Mouse (Mus musculus): Measurements from ENCODE around the gene Homer2.

Homer2 gene

DNA sequence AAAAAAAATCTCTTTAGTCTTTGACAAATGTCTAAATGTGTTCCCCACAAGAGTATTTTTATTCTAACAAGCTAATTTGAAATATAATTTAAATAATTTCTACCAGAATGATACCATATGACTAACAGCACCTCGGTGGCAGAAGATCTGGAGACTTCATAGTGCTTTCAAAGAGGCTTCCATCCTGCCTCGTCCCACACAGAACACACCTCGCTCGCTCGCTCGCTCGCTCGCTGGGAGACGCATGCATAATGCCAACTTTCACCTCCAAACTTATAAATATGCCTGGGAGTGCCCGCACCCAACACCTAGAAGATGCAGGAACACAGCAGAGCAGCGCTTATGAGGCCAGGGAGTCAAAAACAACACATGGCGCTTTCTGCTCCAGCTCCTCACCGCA lies 9.0 kb downstream of the Homer2 start:
- DNase-seq (ENCODE audit: low spot score): no peak

DNA sequence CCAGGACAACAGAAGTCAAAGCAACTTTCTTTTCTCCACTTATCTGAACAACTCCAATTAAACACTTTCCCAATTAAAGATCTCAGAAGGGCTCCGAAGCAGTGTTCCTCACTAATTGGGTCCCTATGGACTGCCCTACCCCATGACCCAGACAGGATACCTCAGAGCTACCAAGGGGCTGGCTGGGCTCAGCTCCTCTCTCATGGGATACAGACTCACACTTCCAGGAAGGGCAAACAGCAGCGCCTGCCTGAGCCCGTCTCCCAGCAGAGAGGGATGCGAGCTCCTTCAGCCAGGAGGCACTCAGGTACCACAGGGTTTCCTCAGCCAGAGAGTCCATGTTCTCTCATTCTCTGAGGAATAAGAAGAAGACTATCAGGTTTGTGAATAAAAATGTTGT lies 9.4 kb downstream of the Homer2 start:
- DNase-seq (ENCODE audit: low spot score): no peak

DNA sequence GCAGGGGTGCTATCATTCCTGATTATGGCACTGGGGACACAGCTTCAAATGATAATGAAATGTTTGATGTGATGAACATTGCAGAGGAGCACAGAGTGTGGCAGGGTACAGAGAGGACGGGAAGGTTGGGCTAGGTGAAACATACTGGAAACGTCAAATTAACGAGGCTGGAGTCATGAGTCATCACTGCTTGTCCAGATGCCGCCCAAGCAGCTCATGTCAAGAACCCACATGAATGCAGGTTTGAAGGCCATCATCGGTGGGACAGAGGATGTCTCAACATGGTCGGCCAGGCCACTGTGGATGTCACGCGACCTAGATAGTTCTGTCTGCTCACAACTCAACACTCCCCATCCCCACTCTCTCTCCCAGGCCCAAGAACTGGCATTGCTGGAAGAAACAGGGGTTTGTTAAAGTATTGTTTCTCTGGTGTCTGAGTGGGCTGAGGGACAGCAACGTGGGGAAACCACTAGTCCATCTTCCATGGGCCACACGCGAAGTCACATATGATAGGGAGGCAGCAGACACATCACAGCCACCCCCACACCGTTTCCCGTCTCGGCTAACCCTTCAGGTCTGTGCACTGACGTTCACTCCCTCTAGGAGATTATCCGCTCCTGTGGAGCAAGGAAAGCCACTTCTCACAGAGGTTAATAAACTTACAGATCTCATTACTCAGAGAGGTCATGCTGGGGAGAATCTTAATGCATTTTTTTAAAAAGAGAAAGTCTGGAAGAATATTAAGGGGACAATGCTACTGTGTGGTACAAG lies 11.4 kb downstream of the Homer2 start:
- DNase-seq (ENCODE audit: low spot score): no peak

DNA sequence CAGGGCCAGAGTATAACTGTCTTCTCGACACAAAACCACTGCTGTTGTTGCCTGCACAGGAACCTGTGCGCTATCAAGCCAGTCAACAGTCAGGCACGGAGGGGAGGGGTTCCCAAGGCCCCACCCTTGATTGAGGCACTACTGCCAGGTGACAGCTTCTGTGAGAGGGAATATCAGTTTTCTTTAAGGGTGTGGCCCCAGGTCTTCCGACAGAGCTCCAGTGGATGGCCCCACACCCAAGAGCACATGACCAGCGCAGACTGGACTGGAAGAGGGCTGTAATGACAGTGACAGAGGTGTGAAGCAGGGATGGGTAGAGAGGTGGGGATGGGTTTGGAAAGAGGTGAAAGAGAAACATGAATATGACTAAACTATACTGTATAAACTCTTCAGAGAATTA lies 16.3 kb downstream of the Homer2 start:
- DNase-seq (ENCODE audit: low spot score): no peak

DNA sequence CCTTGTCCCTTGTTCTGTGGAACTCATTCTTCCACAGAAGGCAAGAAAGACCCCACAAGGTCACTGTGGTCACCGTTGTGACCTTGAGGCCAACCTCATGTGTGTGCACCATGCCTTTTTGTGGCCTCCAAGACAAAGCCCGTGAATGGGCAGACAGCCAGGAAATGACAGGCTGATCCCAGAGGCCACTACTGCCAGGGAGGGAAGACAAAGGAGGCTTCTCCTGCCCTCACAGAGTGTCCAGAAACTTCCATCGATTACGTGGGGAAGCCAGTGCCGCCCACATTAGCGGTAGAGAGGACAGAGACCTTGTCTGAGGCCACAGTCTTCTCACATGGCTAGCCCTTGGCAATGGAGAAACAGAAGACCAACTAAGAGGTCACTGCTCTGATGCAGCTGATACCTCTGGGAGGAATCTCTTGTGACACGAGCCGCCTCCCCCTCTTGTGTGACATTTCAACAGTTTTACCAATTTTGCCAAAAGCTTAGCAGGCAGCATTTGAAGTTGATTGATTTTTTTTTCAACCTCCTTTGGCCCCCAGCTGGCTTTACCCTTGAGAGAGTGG lies 18.1 kb downstream of the Homer2 start:
- DNase-seq (ENCODE audit: low spot score): no peak

DNA sequence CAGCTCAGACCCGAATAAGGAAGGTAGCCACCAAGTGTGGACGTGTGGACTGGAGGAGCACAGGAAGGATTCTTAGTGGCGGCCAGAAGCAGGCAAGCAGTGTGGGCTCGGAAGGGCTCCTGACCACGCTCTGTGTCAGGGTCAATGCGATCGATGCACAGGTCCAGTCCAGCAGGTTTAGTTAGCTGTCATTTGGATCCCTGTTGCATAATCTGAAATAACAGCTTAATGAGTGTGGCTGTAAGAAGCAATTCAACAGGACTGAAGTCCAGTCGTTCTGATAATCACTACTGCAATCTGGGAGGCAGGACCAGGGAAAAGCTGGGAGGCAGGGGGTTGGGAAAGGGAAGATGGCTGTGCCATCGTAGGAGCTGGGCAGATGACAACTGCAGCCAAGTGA lies 18.9 kb downstream of the Homer2 start:
- DNase-seq (ENCODE audit: low spot score): peak; percentile 47

DNA sequence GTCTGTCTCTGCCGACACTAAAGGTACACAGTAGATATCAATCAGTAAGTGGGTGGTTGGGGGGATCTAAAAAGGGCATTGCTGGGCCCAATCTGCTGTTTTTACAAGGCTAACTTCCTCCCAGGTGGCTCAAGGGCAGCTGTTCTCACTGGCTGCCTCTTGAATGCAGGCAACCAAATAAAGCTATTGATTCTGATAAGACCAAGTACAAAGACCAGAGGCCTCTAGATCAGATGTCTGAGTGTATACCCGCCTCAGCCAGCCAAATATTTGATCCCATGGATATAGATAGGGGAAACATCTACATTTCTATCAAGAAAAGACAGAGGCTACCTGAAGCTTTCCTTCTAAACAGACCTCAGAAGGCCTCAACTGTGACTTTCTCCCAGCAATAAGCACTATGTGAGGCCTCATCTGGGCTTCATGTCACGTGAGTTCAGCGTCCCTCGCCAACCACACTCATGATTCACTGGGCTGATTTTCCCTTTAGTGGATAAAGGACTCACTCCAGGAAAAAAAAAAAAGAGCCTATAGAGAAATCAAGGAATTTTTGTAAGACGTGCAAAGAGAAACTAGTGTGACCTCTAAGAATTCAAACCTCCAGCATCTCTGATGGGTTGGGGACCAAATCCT lies 19.5 kb downstream of the Homer2 start:
- DNase-seq (ENCODE audit: low spot score): no peak

DNA sequence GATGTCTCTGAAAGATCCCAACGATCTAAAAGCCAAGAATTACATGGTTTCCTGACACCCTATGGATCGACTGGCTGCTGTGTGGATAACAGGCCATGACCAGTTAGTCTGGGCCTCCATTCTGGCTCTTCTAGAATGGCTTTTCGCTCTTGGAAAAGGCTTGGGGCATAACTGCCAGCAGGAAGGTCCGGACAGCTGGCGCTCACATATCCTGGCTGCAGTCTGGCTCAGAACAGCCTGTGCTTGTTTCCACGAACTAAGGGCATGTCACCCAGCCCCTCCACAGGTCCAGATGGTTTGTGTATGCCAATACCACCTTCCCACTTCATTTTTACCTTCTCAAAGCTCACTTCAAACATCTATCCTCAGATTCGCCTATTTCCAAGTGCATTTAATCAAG lies 22.0 kb downstream of the Homer2 start:
- no peak for DNase-seq (ENCODE audit: low spot score)

DNA sequence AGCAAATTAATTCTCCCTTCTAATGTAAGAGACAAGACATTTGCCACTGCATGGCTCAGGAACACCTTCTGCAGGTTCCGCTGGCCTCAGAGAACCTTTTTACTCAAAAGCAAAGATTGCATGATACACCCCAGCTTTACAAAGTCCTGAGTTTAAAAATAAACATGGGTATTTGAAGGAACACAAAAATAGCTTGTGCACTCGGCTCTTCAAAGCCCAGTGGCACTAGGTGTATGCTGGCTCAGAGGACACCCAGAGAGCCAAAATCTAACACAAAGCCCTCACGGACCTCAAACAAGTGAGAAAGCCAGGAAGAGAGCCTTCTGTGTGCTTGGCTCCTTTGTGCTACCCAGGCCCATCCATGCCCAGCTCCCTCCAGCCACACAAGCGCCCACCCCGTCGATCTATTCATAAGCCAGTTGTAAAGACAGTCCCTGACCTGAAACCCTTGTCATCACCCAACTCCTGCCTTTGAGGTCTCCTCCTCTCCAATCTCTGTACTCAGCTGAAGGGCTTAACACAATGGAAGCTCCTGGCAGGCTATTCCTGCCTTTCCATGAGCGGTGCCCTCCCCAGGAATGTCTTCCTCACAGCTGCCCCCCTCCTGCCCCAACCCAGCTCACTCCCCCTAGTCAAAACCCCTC lies 23.4 kb downstream of the Homer2 start:
- DNase-seq (ENCODE audit: low spot score): no peak

DNA sequence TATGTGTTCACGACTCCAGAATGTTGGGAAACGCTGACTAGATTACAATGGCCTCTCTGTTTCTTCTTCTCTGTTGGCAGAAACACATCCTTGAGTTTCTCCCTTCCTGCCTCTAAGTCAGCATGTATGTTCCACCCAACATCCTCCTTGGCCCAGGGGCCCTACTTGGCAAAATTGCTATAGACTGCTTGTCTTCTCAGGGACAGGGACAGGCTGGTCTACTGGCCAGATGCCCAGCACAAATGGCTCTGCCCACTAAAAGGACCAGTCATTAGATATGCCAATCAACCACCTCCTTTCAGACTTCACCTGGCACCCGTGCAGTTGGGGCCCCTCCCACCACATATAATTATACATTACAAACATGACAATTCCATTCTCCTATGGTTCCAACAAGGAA lies 25.9 kb downstream of the Homer2 start:
- no peak for DNase-seq (ENCODE audit: low spot score)

DNA sequence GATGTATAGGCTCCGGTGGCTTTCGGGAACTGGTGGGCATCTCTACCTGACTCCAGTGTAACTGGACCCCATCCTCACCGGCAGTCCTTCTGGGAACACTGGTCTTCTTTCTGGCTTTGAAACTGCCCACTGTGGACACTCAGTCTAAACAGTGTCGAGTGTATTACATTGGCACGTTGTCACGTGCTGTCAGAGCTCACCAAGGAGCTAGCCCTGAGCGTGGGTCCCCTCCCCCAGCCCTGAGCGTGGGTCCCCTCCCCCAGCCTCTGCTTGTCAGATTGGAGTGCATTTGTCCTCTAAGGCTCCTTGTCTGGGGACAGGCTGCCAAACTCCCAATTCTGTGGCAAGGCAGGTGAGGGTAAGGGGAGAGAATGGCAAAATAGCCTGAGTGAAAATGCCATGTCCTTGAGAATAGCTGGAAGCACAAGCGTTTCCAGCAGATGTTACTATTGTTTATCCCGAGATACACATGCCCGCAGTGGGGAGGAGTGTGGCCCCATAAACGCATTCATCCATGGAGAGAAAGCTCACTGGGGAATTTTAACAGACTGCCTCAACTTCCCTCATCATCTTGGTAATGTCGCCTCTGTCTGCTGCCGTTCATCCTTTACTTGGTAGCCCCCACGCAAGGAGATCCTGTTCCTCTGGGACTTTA lies 33.8 kb downstream of the Homer2 start:
- no peak for DNase-seq (ENCODE audit: low spot score)

DNA sequence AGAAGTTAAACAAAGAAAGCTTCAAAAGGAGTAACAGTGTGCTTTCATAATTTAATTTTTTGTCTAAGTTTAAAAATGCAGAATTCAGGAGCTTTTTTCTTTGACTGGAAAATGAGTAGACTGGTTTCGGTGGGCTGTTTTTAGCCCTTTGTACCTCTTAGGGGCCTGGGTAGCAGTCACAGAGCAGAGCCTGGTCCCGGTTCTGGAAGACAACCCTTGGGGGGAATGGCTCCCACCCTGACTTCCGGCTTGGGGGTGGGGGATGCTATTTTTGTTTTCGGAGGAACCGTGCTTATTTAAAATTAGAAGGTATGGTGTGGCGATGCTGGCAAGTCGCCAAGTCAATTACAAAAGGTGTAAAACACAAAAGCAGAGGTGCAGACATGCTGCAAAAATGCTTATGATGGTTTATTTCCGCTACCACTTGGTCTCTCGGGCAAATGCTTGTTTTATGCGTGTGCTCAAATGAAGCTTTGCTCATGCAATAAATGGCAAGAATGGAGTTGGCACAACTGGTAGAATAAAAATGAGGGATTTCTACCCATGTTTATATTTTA lies 34.5 kb downstream of the Homer2 start:
- no peak for DNase-seq (ENCODE audit: low spot score)

DNA sequence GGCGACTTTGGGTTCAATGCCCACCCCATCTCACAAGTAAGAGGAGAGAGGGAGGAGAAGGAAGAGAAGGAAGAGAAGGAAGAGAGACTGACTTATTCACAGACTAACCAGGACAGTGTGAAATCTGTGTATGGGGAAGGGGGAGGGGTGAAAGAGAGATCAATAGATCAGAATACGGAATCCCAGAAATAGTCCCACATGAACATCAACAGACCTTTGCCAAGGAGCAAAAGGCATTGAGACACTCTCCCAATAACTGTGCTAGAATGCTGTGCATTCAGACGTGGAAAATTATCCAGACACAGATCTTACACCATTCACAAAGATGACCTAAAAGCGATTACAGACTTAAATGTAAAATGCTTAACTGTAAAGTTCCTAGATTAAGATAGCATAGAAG lies 40.2 kb downstream of the Homer2 start:
- no peak for DNase-seq (ENCODE audit: low spot score)

DNA sequence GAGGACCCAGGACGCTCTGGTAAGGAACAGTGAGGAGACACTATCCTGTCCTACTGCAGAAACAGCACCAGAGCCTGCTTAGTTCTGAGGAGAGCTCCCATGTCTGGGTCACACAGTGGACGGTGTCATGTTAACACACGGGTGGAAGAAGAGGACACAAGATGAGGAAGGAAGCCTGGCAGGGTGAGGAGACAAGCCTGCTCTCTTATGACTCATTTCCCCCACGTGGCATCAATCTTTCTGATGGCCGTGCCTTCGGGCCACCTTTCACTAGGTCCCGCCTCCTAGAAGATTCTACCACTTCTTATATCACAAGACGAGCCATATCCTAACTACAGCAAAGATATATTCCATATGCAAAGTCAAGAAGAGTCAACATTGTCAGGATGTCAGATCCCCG lies 40.7 kb downstream of the Homer2 start:
- DNase-seq (ENCODE audit: low spot score): no peak

DNA sequence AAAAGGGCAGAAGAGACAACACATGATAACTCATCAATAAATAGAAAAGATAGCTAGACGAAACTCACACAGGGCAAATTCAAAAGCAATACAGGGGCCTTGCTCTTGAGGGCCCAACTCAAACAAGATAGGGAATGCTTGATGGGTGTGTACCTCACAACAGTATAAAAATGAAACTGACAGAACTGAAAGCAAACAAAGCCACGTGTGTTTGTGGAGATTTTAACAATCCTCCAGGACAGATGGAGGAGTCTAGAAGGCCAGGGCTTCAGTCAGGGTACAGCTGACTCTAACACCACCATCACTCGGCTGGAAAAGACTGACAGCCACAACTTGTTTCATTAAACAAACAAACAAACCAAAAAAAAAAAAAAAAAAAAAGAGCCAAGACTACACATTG lies 44.3 kb downstream of the Homer2 start:
- DNase-seq (ENCODE audit: low spot score): no peak

DNA sequence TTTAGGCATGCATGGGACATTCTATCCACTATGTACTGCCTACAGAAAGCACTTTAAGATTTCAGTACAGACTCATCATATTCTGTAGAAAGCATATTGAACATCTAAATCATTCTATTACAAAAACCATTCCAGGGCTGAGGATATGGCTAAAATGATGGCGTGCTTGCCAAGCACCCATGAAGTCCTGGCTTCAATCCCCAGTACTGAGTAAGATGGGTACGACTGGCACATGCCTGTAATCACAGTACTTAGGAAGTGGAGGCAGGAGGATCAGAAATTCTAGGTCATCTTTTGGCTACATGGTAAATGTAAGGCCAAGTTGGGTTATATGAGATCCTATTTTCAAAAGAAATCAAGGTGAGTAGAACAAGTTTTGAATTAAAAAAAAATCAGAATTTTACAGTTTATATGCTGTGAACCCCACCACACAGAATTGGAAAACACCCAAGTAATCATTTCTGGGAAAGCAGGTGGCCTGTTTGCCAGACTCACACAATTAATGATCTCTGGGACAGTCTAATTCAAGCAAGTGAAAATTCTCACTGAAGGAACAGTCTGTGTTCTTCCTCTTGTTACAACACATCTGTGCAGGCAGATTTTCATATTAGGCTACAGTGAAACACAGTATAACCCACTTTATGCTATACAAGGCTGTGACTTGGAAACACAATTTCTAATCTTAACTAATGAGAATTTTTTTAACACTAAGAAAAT lies 49.5 kb downstream of the Homer2 start:
- DNase-seq (ENCODE audit: low spot score): no peak

DNA sequence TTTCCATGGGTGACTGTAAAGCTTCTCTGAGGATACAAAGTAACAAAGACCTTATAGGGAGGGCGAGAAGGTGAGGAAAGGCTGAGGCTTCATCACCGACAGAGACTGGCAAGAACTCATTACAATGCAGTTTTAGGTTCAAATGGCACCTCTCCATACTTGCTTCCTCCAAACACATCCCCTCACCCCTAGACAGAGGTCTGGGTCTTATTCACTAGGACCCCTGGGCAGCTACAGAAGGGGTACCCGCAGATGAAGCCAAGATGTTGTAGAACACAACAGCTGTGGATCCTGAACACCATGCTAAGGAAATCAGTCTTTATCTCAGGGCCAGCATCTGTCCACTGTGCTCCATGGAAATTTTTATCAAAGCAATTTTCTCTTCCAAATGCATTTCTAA lies 50.3 kb downstream of the Homer2 start:
- DNase-seq (ENCODE audit: low spot score): no peak

DNA sequence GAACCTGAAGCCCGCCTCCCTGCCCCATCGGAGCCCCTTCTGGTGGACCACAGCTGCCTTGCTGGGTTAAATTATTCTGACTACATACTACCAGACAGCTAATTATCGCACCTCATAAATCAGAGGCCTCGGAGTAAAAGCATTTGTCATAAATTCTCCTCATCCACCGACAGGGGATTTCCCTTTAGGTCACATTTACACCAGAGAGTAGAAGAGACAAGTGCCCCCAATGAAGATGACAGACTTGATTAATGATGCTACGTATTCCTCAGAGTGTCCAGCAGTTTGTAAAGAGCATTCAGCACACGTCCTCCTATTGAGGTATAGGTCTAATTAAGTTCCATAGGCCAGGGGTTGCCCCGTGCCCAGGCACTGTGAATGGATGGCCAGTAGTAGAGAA lies 50.7 kb downstream of the Homer2 start:
- DNase-seq (ENCODE audit: low spot score): no peak

DNA sequence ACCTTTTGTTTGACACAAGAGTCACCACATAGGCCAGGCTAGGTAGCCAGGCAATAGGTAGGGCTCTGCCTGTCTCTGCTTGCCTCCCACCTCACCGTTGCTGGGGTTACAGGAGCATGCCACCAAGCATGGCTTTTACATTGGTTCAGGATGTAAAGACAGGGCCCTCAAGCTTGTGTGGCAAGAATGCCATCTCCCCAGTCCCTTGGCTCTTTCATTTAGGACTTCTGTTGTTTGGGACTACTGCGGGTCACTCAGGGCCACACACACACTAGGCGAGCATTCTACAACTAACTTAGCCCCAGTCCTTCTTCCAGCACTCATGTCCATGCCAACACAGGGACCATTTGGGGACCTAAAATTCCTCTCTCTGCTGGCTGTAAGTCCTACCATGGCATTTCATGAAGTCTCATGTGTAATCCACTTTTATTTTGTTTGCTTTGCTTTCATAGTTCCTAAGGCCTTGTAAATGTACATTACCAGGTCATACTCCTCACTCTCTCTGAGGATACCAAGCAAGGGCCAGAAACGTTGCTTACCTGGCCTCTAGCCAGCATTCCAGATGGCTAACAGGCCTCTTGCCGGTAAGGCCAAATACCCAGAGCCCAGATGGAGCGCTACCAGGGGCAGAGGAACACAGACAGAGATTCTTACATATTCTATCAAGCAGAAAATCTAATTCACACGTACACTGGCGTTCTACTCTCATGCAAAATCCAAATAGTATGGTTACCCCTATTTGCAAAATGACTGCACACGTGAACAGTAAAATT lies 52.2 kb downstream of the Homer2 start:
- peak; percentile 34 for DNase-seq (ENCODE audit: low spot score)

DNA sequence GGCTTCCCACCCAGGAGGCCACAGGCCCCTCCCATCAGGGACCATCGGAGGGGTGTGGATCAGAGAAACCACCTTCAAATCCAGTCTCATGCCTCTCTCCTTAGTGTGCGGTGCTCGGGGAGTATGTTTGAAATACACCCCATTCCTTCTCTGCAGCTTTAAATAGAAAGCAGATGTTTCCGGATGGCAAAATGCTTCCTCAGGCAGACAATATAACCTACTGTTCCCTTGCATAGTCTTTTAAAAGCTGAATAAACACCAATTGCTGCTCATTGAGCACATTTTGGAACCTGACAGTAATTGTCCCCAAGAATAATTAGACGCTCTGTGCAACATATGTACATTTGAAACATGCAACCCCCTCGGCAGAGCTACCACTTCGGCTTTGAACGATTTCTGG lies 53.3 kb downstream of the Homer2 start:
- no peak for DNase-seq (ENCODE audit: low spot score)

DNA sequence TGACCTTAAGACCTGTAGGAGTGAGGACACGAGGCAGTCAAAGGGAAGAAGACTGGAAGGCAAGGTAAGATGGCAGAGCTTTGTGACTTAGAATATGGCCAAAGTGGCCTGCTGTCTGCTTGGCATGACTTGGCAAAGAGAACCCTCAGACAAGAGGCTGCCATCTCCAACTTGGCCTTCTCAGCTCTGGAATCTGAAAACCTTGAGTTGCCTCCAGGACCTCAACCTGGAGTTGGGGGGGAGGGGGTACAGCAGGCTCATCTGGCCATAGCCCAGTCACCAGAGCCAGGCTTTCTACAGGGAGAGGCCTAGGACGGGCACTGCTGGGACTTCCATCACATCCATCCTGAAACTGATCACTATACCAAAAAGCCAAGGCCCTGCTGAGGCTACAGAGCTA lies 55.0 kb downstream of the Homer2 start:
- DNase-seq (ENCODE audit: low spot score): no peak
